Mouse (Mus musculus) liver, embryonic 13.5 days (tissue): ENCODE measurements around the gene Ddah2. TPM values are rescaled to one million over a fixed set of nuclear protein-coding genes. Genes with fewer than 3 reads are reported as not detected.

Source experiments
- ATAC-seq: fragments of 200-750 bp; cut with Nextera tagmentation; 2 replicates; pipeline ENCODE4 v1.8.0; 2017; ENCODE audit warnings: low read depth, mild to moderate bottlenecking, moderate number of reproducible peaks, moderate library complexity
- DNase-seq: peaks from one replicate; pipeline ENCODE4 v3.0.0; 2022
- H3K27ac ChIP-seq: fragments of 300-500 bp; sonication (generic); 2 replicates; pipeline ENCODE4 v1.5.1; 2015; ENCODE audit warnings: moderate library complexity, mild to moderate bottlenecking, inconsistent platforms
- H3K27me3 ChIP-seq: fragments of 300-500 bp; sonication (generic); 2 replicates; pipeline ENCODE4 v1.6.1; 2015; ENCODE audit warnings: mild to moderate bottlenecking, inconsistent platforms
- H3K36me3 ChIP-seq: fragments of 300-500 bp; sonication (generic); 2 replicates; pipeline ENCODE4 v1.6.1; 2015; ENCODE audit warnings: mild to moderate bottlenecking, inconsistent platforms
- H3K4me1 ChIP-seq: fragments of 300-500 bp; sonication (generic); replicated peaks from 2 replicates; pipeline ENCODE4 v1.6.1; 2015; ENCODE audit warnings: inconsistent platforms
- H3K4me2 ChIP-seq: fragments of 300-500 bp; sonication (generic); 2 replicates; pipeline ENCODE4 v1.6.1; 2015; ENCODE audit warnings: inconsistent platforms, mild to moderate bottlenecking, moderate library complexity
- H3K4me3 ChIP-seq: fragments of 300-500 bp; sonication (generic); replicated peaks from 2 replicates; pipeline ENCODE4 v1.5.1; 2015; ENCODE audit warnings: mild to moderate bottlenecking, inconsistent platforms
- H3K9ac ChIP-seq: fragments of 300-500 bp; sonication (generic); 2 replicates; pipeline ENCODE4 v1.6.1; 2015; ENCODE audit warnings: mild to moderate bottlenecking, inconsistent platforms
- H3K9me3 ChIP-seq: fragments of 300-500 bp; sonication (generic); replicated peaks from 2 replicates; pipeline ENCODE4 v1.6.1; 2016; ENCODE audit warnings: inconsistent platforms
- WGBS: fragments of 180-500 bp; shearing (Covaris S2); methylation state at CpG from one replicate; pipeline ENCODE4 v1.1.7; 2015; ENCODE audit not compliant: insufficient replicate concordance; 5-methylcytosine and 5-hydroxymethylcytosine counted together
- polyA plus RNA-seq: library from polyadenylated mRNA; unstranded; fragments of >200 nt; fragmentation: Nextera tagmentation; extraction: Ambion mirVana; gene quantifications from 2 replicates; pipeline ENCODE4 v1.2.1, GENCODE M21; 2015

Gene Ddah2
- polyA plus RNA-seq, 1 experiment from 2014 or later, result 28.9 TPM

GRCm38 (mm10) chr17:35082841-35083576, 24.2 kb downstream of the Ddah2 start:
- Histone ChIP-seq H3K27ac (0 out of 2 replicates have a peak overlapping the region, but pooled peaks have one; percentile 7), H3K4me3 (no peak overlapping the region), H3K27me3 (peaks cover 8% of the 10 kb centered on the region; the same call in 1 of the 2 replicates), H3K36me3 (no peaks in the 10 kb centered on the region), H3K9me3 (no peaks in the 10 kb centered on the region), H3K4me1 (peaks cover 46% of the 10 kb centered on the region), H3K4me2 (no peak overlapping the region), H3K9ac (no peak overlapping the region)
- WGBS, result 83% methylated on average over 16 of the region's 16 CpGs
- DNase-seq (no peak), ATAC-seq (no peak)

- no peak for ATAC-seq
- H3K9ac ChIP-seq, result no peak overlapping the region
These were observed 25.2 kb downstream of the Ddah2 start for GRCm38 (mm10) chr17:35083929-35084497.

DNA sequence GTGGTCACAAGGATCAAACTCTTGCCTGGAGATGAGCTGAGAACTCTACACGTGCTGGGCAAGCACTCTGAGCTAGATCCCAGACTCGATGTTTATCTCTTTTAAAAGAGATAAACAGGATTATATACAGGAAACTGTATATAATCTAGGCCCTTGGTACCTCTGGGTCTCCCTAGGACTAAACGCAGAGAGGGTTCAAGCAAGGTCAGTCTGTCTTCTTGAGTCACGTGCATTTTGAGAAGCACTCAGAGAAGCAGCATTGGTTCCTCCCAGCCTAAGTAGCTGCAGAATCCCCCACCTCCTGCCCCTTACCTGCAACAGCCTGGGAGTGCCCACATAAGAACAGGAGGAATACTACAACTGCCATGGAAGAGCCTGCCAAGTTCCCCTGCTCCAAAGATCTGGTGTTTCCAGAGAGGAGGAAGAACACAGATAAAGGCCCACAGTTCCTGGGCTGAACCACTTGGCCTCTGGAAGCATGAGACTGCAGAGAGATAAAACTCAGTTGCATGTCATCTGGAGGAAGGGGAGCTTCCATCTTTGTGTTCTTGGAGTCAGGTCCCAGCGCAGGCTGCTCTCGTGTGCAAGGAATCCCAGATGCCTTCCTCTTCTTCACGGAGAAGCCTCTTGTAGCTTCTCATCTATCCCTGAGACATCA, 26.5 kb downstream of the Ddah2 start, which contains the start of gene Ly6g6f:
Gene Ly6g6f (minus strand): TSS at position 403 of the 658 bp plus-strand sequence.
- no peaks in the 10 kb centered on the region for H3K9me3 ChIP-seq
- ATAC-seq (no peak), DNase-seq (no peak)
- H3K9ac ChIP-seq, result no peak within 1 kb of the TSS; the same call in 1 of the 2 replicates
- 0 out of 2 replicates have a peak, but pooled peaks cover 4% of the 10 kb centered on the region for H3K27me3 ChIP-seq
- no peaks in the 10 kb centered on the region; the same call in 1 of the 2 replicates for H3K36me3 ChIP-seq
- no peak within 1 kb of the TSS for H3K4me3 ChIP-seq
- WGBS, result 40% methylated on average over 7 of the region's 7 CpGs
- H3K4me1 ChIP-seq, result peaks cover 37% of the 10 kb centered on the region
- H3K4me2 ChIP-seq, result no peak within 1 kb of the TSS
- H3K27ac ChIP-seq, result peak within 1 kb of the TSS; percentile 43

More at GRCm38 (mm10) chr17:35083929-35084497, 25.2 kb downstream of the Ddah2 start:
- H3K4me1 ChIP-seq, result peaks cover 44% of the 10 kb centered on the region
- H3K4me3 ChIP-seq, result no peak overlapping the region
- H3K4me2 ChIP-seq, result no peak overlapping the region
- WGBS, result 47% methylated on average over 3 of the region's 3 CpGs
- no peaks in the 10 kb centered on the region for H3K9me3 ChIP-seq
- no peaks in the 10 kb centered on the region for H3K36me3 ChIP-seq
- DNase-seq, result no peak
- H3K27ac ChIP-seq, result peak overlapping the region; percentile 7; the same call in 1 of the 2 replicates
- H3K27me3 ChIP-seq, result 0 out of 2 replicates have a peak, but pooled peaks cover 4% of the 10 kb centered on the region

DNA sequence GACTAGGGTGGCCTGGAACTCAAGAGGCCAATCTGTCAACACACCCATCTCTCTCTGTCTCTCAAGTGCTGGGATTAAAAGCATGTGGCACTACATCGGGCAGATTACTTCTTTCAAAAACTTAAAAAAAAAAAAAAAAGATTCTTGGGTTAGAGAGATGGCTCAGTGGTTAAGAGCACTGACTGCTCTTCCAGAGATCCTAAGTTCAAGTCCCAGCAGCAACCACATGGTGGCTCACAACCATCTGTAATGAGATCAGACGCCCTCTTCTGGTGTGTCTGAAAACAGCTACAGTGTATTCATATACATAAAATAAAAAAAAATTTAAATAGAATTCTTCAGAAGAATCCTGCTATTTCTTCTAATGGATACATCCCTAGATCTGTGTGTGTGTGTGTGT, 29.3 kb downstream of the Ddah2 start:
- Histone ChIP-seq H3K4me3 (no peak overlapping the region), H3K36me3 (peaks cover 25% of the 10 kb centered on the region), H3K27ac (no peak overlapping the region), H3K27me3 (0 out of 2 replicates have a peak, but pooled peaks cover 4% of the 10 kb centered on the region), H3K4me1 (peaks cover 53% of the 10 kb centered on the region), H3K9me3 (no peaks in the 10 kb centered on the region), H3K4me2 (no peak overlapping the region), H3K9ac (no peak overlapping the region)
- 34% methylated on average over 2 of the region's 2 CpGs for WGBS
- no peak for ATAC-seq
- DNase-seq, result no peak

GRCm38 (mm10) chr17:35088825-35089644, 30.2 kb downstream of the Ddah2 start, which contains the start of gene Abhd16a:
Gene Abhd16a (plus strand): TSS chr17:35089263.
- peak within 1 kb of the TSS; percentile 87 for H3K9ac ChIP-seq
- peak; percentile 92 for DNase-seq
- H3K4me3 ChIP-seq, result peak within 1 kb of the TSS; percentile 74

DNA sequence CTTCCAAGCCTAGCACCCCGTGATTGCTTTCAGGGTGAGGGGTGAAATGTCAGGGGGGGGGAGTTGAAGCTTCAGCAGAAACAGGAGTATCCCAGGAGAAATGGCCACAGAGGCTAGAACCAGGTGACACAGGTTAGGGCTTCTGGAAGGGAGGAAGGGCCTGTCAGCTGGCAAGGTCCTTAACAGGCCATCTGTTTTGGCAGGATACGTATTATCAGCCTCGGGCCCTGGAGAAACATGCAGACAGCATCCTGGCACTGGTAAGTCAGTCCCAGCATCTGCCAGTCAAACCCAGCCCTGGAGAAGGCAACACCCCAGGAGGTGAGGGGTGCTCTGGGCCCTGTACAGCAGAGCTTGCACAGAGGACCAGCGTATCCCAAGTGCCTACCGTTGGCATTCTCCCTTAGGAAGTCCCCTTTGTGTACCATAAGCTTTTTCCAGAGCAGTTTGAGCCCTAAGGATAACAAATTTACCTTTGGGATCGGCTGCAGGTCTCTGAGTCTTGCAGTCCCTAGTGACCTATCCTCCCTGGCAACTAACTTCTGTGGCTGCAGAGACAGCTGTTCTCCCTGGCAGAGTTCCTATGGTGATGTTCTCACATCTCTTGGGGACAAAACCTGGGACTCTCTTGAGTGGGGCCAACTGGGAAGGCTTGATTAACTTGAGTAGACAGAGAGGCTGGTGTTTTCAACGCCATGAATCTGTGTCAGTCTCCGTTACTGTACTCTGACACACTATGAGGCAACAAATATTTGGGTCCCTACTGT, 31.5 kb downstream of the Ddah2 start:
- Histone ChIP-seq H3K27ac (peak overlapping the region; percentile 91), H3K4me2 (peak overlapping the region; percentile 79), H3K9me3 (no peaks in the 10 kb centered on the region), H3K4me1 (peaks cover 43% of the 10 kb centered on the region), H3K36me3 (peaks cover 47% of the 10 kb centered on the region), H3K9ac (peak overlapping the region; percentile 87), H3K27me3 (0 out of 2 replicates have a peak, but pooled peaks cover 4% of the 10 kb centered on the region), H3K4me3 (peak overlapping the region; percentile 74)
- peak; percentile 59 for ATAC-seq
- 57% methylated on average over 8 of the region's 8 CpGs for WGBS
- DNase-seq, result peak; percentile 67

More at GRCm38 (mm10) chr17:35088825-35089644, 30.2 kb downstream of the Ddah2 start, which contains the start of gene Abhd16a:
- Histone ChIP-seq H3K4me2 (peak within 1 kb of the TSS; percentile 79), H3K36me3 (peaks cover 34% of the 10 kb centered on the region), H3K4me1 (peaks cover 49% of the 10 kb centered on the region), H3K27ac (peak within 1 kb of the TSS; percentile 91), H3K27me3 (0 out of 2 replicates have a peak, but pooled peaks cover 4% of the 10 kb centered on the region), H3K9me3 (no peaks in the 10 kb centered on the region)
- WGBS, result 2% methylated on average over 66 of the region's 67 CpGs
- peak; percentile 96 for ATAC-seq

GRCm38 (mm10) chr17:35092403-35093198, 33.8 kb downstream of the Ddah2 start:
- WGBS, result 86% methylated on average over 14 of the region's 14 CpGs
- no peak overlapping the region for H3K9ac ChIP-seq
- no peaks in the 10 kb centered on the region for H3K27me3 ChIP-seq
- DNase-seq (no peak), ATAC-seq (no peak)
- no peak overlapping the region for H3K4me2 ChIP-seq
- H3K4me3 ChIP-seq, result no peak overlapping the region
- no peaks in the 10 kb centered on the region for H3K9me3 ChIP-seq
- peaks cover 38% of the 10 kb centered on the region for H3K4me1 ChIP-seq
- no peak overlapping the region for H3K27ac ChIP-seq
- H3K36me3 ChIP-seq, result peaks cover 70% of the 10 kb centered on the region

GRCm38 (mm10) chr17:35094475-35095365, 35.9 kb downstream of the Ddah2 start:
- peaks cover 89% of the 10 kb centered on the region for H3K36me3 ChIP-seq
- 78% methylated on average over 15 of the region's 15 CpGs for WGBS
- H3K4me1 ChIP-seq, result peaks cover 31% of the 10 kb centered on the region
- no peak for DNase-seq
- ATAC-seq, result no peak
- H3K4me2 ChIP-seq, result no peak overlapping the region
- H3K27ac ChIP-seq, result no peak overlapping the region
- no peaks in the 10 kb centered on the region for H3K27me3 ChIP-seq
- H3K4me3 ChIP-seq, result no peak overlapping the region
- H3K9me3 ChIP-seq, result no peaks in the 10 kb centered on the region
- no peak overlapping the region for H3K9ac ChIP-seq

DNA sequence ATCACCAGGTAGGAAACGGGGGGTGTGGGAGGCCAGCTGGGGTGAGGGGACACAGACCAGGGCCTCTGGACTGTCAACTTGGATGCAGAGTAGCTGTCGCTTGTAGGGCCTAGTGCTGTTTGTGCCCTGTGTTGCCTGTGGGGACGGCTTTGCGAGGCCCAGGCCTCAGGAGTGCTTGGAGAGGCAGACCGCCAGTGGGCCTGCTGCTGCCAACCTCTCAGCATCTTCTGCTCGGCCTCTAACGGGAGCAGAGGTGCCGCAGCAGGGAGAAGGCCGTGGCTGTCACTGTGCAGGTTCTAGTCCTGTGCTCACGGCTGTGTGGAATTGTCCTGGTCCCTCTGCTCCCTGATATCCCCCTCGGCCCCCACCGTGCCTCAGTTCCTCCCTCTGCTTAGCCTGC, 37.8 kb downstream of the Ddah2 start:
- 88% methylated on average over 12 of the region's 12 CpGs for WGBS
- Histone ChIP-seq H3K27ac (no peak overlapping the region), H3K36me3 (peaks cover 97% of the 10 kb centered on the region), H3K27me3 (no peaks in the 10 kb centered on the region), H3K4me2 (no peak overlapping the region), H3K9me3 (no peaks in the 10 kb centered on the region), H3K9ac (no peak overlapping the region), H3K4me3 (no peak overlapping the region), H3K4me1 (peaks cover 28% of the 10 kb centered on the region)
- DNase-seq, result no peak
- ATAC-seq, result no peak
